ENCODE assay signal across 12 mouse cellular contexts in genomic region chr6:18698989-18699728, GRCm38 (mm10).
DNase-seq lines count a peak whose midpoint lies in the region; ATAC-seq lines count a peak whose summit lies in the region.
"Had no signal": no experiment of that assay in that cellular context is flagged by ENCODE, and none has a peak within 500 bp of the region (broad histone marks: within the 10 kb centered on the region; RNA-seq: fewer than 3 reads in every experiment).

No protein-coding gene starts in this region.

- no peaks in the 10 kb centered on the region for H3K36me3 ChIP-seq in hindbrain, embryonic 11.5 days (ENCODE audit: control insufficient read depth, insufficient read depth, low read length)
- H3K36me3 ChIP-seq in hindbrain, embryonic 13.5 days: no peaks in the 10 kb centered on the region

- no peak overlapping the region for H3K9ac ChIP-seq in hindbrain, embryonic 11.5 days (ENCODE audit: low read depth, low read length)
- H3K9ac ChIP-seq in hindbrain, embryonic 13.5 days: no peak overlapping the region

- no peak for ATAC-seq in hindbrain, embryonic 11.5 days (ENCODE audit: low FRiP score)
- no peak for ATAC-seq in hindbrain, embryonic 13.5 days (ENCODE audit: low FRiP score)

- H3K27ac ChIP-seq in hindbrain, embryonic 11.5 days (ENCODE audit: low read depth, low read length): no peak overlapping the region
- no peak overlapping the region for H3K27ac ChIP-seq in hindbrain, embryonic 13.5 days
- H3K27ac ChIP-seq: left cerebral cortex, adult 2 months had no signal

- no peaks in the 10 kb centered on the region for H3K4me1 ChIP-seq in hindbrain, embryonic 11.5 days (replicated peaks; ENCODE audit: control insufficient read depth, insufficient read depth, low read length)
- H3K4me1 ChIP-seq in hindbrain, embryonic 13.5 days (replicated peaks): no peaks in the 10 kb centered on the region; the same call in none of the 2 replicates

- H3K4me3 ChIP-seq in hindbrain, embryonic 11.5 days (ENCODE audit: low read depth, low read length): no peak overlapping the region
- H3K4me3 ChIP-seq in hindbrain, embryonic 13.5 days: no peak overlapping the region
- H3K4me3 ChIP-seq: left cerebral cortex, adult 2 months had no signal

- H3K9me3 ChIP-seq in hindbrain, embryonic 11.5 days (ENCODE audit: control insufficient read depth, low read length): no peaks in the 10 kb centered on the region
- no peaks in the 10 kb centered on the region for H3K9me3 ChIP-seq in hindbrain, embryonic 13.5 days

- H3K4me2 ChIP-seq in hindbrain, embryonic 11.5 days (replicated peaks; ENCODE audit: low read depth, low read length): no peak overlapping the region
- no peak overlapping the region for H3K4me2 ChIP-seq in hindbrain, embryonic 13.5 days

- 49% methylated on average over 4 of the region's 4 CpGs for WGBS in hindbrain, embryonic 11.5 days
- WGBS in hindbrain, embryonic 13.5 days: 51% methylated on average over 4 of the region's 4 CpGs

- DNase-seq in hindbrain, embryonic 11.5 days (ENCODE audit: low spot score): peak; percentile 2
- peak; percentile 9 for DNase-seq in embryo, embryonic 10 days (ENCODE audit: low spot score)
- DNase-seq in forelimb bud, embryonic 11.5 days (ENCODE audit: low read depth, low spot score): peak; percentile 27
- DNase-seq in lung, postnatal 14 days: peak; percentile 19
- DNase-seq in cerebellum, postnatal 10 days: no peak
- no peak for DNase-seq in frontal cortex, postnatal 25 days (ENCODE audit: low spot score in 2 of 2)
- no peak for DNase-seq in right cerebral cortex, postnatal 10 days (ENCODE audit: low spot score in 2 of 2)
- DNase-seq: B cell, adult 2 months; heart, postnatal 36 days; thymus, postnatal 36 days had no signal

- no peaks in the 10 kb centered on the region for H3K27me3 ChIP-seq in hindbrain, embryonic 11.5 days (ENCODE audit: control insufficient read depth, insufficient read depth, low read length)
- H3K27me3 ChIP-seq in hindbrain, embryonic 13.5 days: no peaks in the 10 kb centered on the region

Comparison
In these comparisons a context has a peak if more than half of its experiments do, and no peak if none do; other contexts are left out.
1. DNase-seq: peak in hindbrain, embryonic 11.5 days (single experiment), embryo, embryonic 10 days (single experiment), forelimb bud, embryonic 11.5 days (single experiment) and lung, postnatal 14 days (single experiment); none in cerebellum, postnatal 10 days (0 of 2), frontal cortex, postnatal 25 days (0 of 2) and right cerebral cortex, postnatal 10 days (0 of 2).